Mouse (Mus musculus) midbrain, postnatal 0 days (tissue): ENCODE measurements around the gene Olfr868. TPM values are rescaled to one million over a fixed set of nuclear protein-coding genes. Genes with fewer than 3 reads are reported as not detected.

ENCODE experiments used
- ATAC-seq: fragments of 200-750 bp; cut with Nextera tagmentation; 2 replicates; pipeline ENCODE4 v1.8.0; 2017; ENCODE audit warnings: moderate number of reproducible peaks, mild to moderate bottlenecking, moderate TSS enrichment, moderate library complexity; ENCODE audit not compliant: low FRiP score
- DNase-seq: peaks from one replicate; pipeline ENCODE4 v3.0.0-alpha.2; 2015; ENCODE audit warnings: low spot score
- H3K27ac ChIP-seq: fragments of 300-500 bp; sonication (generic); 2 replicates; pipeline ENCODE4 v1.5.1; 2014; ENCODE audit warnings: low read depth, mild to moderate bottlenecking, low read length, mixed read lengths
- H3K27me3 ChIP-seq: fragments of 300-500 bp; sonication (generic); 2 replicates; pipeline ENCODE4 v1.6.1; 2014; ENCODE audit warnings: low read length, control low read depth, mixed read lengths; ENCODE audit not compliant: insufficient read depth
- H3K36me3 ChIP-seq: fragments of 300-500 bp; sonication (generic); 2 replicates; pipeline ENCODE4 v1.6.1; 2014; ENCODE audit warnings: low read length, control low read depth, mixed read lengths; ENCODE audit not compliant: insufficient read depth
- H3K4me1 ChIP-seq: fragments of 300-500 bp; sonication (generic); 2 replicates; pipeline ENCODE4 v1.6.1; 2014; ENCODE audit warnings: mild to moderate bottlenecking, control low read depth, antibody characterized with exemption, low read length, mixed read lengths; ENCODE audit not compliant: insufficient read depth
- H3K4me2 ChIP-seq: fragments of 300-500 bp; sonication (generic); 2 replicates; pipeline ENCODE4 v1.6.1; 2014; ENCODE audit warnings: low read depth, mild to moderate bottlenecking, low read length, mixed read lengths; ENCODE audit not compliant: poor library complexity, severe bottlenecking
- H3K4me3 ChIP-seq: fragments of 300-500 bp; sonication (generic); 2 replicates; pipeline ENCODE4 v1.5.1; 2014; ENCODE audit warnings: low read depth, mild to moderate bottlenecking, low read length, moderate library complexity
- H3K9ac ChIP-seq: fragments of 300-500 bp; sonication (generic); replicated peaks from 2 replicates; pipeline ENCODE4 v1.6.1; 2014; ENCODE audit warnings: mild to moderate bottlenecking, low read length, moderate library complexity, mixed read lengths; ENCODE audit not compliant: poor library complexity, severe bottlenecking
- H3K9me3 ChIP-seq: fragments of 300-500 bp; sonication (generic); 2 replicates; pipeline ENCODE4 v1.6.1; 2016; ENCODE audit warnings: low read length, control low read depth
- CTCF ChIP-seq: IDR thresholded peaks from 2 replicates; pipeline ENCODE4 v1.5.1; 2016; ENCODE audit warnings: antibody characterized with exemption, mild to moderate bottlenecking
- WGBS: fragments of 180-500 bp; shearing (Covaris S2); extraction: QIAGEN DNeasy Blood & Tissue Kit; methylation state at CpG from one replicate; pipeline ENCODE4 v1.1.7; 2014; 5-methylcytosine and 5-hydroxymethylcytosine counted together
- polyA plus RNA-seq: library from polyadenylated mRNA; unstranded; fragments of >200 nt; fragmentation: Nextera tagmentation; extraction: Ambion mirVana; gene quantifications from 2 replicates; pipeline ENCODE4 v1.2.1, GENCODE M21; 2015
- total RNA-seq: library from RNA; depleted of rRNA; stranded (reverse); fragments of >200 nt; gene quantifications from 2 replicates; pipeline ENCODE4 v1.2.3, GENCODE M21; 2014; rRNA removed

Gene Olfr868
- total and polyA plus RNA-seq, 2 experiments from 2014 or later, result not detected

- Histone ChIP-seq H3K4me2 (no peak overlapping the region), H3K27ac (no peak overlapping the region), H3K36me3 (no peaks in the 10 kb centered on the region), H3K4me1 (no peaks in the 10 kb centered on the region), H3K9ac (no peak overlapping the region), H3K9me3 (peaks cover 45% of the 10 kb centered on the region; the same call in 1 of the 2 replicates), H3K4me3 (no peak overlapping the region), H3K27me3 (no peaks in the 10 kb centered on the region)
- ATAC-seq, result no peak
- no peak for DNase-seq
- 85% methylated on average over 3 of the region's 3 CpGs for WGBS
- no peak for TF ChIP-seq CTCF
Measured at GRCm38 (mm10) chr9:20149706-20150105, 51.3 kb downstream of the Olfr868 start.

Other genes starting within 250 kb of the Olfr868 start
- not detected in 2 replicates for gene Olfr860, start 248.9 kb upstream of the Olfr868 start, total RNA-seq
- not detected in 2 replicates for gene Olfr860, start 248.9 kb upstream of the Olfr868 start, polyA plus RNA-seq
- gene Olfr862, start 210.6 kb upstream of the Olfr868 start, total RNA-seq, result not detected in 2 replicates
- not detected in 2 replicates for gene Olfr862, start 210.6 kb upstream of the Olfr868 start, polyA plus RNA-seq
- not detected in 2 replicates for gene Olfr77, start 181.8 kb upstream of the Olfr868 start, total RNA-seq
- 0.15 and 0.16 TPM in 2 replicates for gene Olfr77, start 181.8 kb upstream of the Olfr868 start, polyA plus RNA-seq
- not detected in 2 replicates for gene Olfr866, start 70.6 kb upstream of the Olfr868 start, total RNA-seq
- gene Olfr866, start 70.6 kb upstream of the Olfr868 start, polyA plus RNA-seq, result not detected in 2 replicates
- not detected in 2 replicates for gene Olfr867, start 41.1 kb upstream of the Olfr868 start, total RNA-seq
- gene Olfr867, start 41.1 kb upstream of the Olfr868 start, polyA plus RNA-seq, result not detected in 2 replicates
- not detected in 2 replicates for gene Olfr869, start 30.4 kb downstream of the Olfr868 start, total RNA-seq
- gene Olfr869, start 30.4 kb downstream of the Olfr868 start, polyA plus RNA-seq, result not detected in 2 replicates
- not detected in 2 replicates for gene Olfr870, start 75.4 kb downstream of the Olfr868 start, total RNA-seq
- gene Olfr870, start 75.4 kb downstream of the Olfr868 start, polyA plus RNA-seq, result not detected in 2 replicates
- not detected in 2 replicates for gene Olfr871, start 113.6 kb downstream of the Olfr868 start, total RNA-seq
- not detected in 2 replicates for gene Olfr871, start 113.6 kb downstream of the Olfr868 start, polyA plus RNA-seq
- not detected in 2 replicates for gene Olfr872, start 138.5 kb downstream of the Olfr868 start, total RNA-seq
- gene Olfr872, start 138.5 kb downstream of the Olfr868 start, polyA plus RNA-seq, result not detected in 2 replicates
- not detected in 2 replicates for gene Olfr39, start 183.7 kb downstream of the Olfr868 start, total RNA-seq
- gene Olfr39, start 183.7 kb downstream of the Olfr868 start, polyA plus RNA-seq, result not detected in 2 replicates
- gene Olfr873, start 199.9 kb downstream of the Olfr868 start, total RNA-seq, result not detected in 2 replicates
- gene Olfr873, start 199.9 kb downstream of the Olfr868 start, polyA plus RNA-seq, result not detected in 2 replicates
- gene Olfr18, start 237.5 kb downstream of the Olfr868 start, total RNA-seq, result not detected in 2 replicates
- 0.11 TPM in 1 of 2 replicates, not detected in the other for gene Olfr18, start 237.5 kb downstream of the Olfr868 start, polyA plus RNA-seq